Mouse (Mus musculus) G1E (cell line): ENCODE data around the gene Crygn.

Experiments used
- CTCF ChIP-seq: IDR thresholded peaks from 2 replicates; pipeline ENCODE4 v1.5.1; 2012; ENCODE audit warnings: low read depth, low read length, inconsistent platforms, mixed read lengths
- GATA1 ChIP-seq: IDR thresholded peaks from 2 replicates; pipeline ENCODE4 v1.6.1; 2012; ENCODE audit warnings: borderline replicate concordance, low read length, inconsistent platforms, mixed read lengths
- GATA2 ChIP-seq: IDR thresholded peaks from 2 replicates; pipeline ENCODE4 v1.6.1; 2012; ENCODE audit warnings: low read depth, low read length, inconsistent platforms, borderline replicate concordance
- POLR2AphosphoS5 ChIP-seq: IDR thresholded peaks from 2 replicates; pipeline ENCODE4 v1.6.1; 2012; ENCODE audit warnings: low read depth, low read length, inconsistent platforms; ENCODE audit not compliant: insufficient replicate concordance
- TAL1 ChIP-seq: conservative IDR thresholded peaks from 2 replicates; pipeline ENCODE4 v1.6.1; 2012; ENCODE audit warnings: low read depth, low read length, inconsistent platforms, mixed read lengths

DNA sequence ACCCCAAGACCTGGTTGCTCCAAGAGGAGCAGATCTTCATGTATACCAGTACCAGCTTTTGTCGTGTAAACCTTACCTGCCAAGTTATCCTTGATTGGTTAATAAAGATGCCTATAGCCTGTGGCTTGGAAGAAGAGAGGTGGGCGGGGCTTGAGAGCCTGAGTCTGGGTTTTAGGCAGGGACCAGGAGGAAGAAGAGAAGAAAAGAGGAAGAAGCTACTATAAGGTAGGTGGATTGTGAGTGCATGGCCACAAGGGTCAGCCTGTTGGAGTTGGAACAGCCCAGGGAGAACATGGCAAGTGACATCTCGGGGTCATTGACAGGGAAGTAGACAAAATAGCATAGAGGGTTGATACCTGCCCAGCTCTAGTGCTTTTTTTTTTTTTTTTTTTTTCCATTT lies 38.0 kb downstream of the Crygn start:
- TF ChIP-seq CTCF (no peak), GATA2 (no peak), POLR2AphosphoS5 (no peak), GATA1 (no peak), TAL1 (no peak)
